Mouse (Mus musculus) frontal cortex, postnatal 14 days (tissue): ENCODE data around the gene Gm15114.
"Not testable (repeated sequence)": the region's sequence is repeated elsewhere in the genome, so short reads cannot be mapped to it uniquely, and the experiment has no call there.

ENCODE experiments used
- DNase-seq, 2 experiments: peaks; one replicate each; pipeline ENCODE4 v3.0.0; 2022; ENCODE audit warnings: low spot score in 2 of 2

The Gm15114 gene

DNA sequence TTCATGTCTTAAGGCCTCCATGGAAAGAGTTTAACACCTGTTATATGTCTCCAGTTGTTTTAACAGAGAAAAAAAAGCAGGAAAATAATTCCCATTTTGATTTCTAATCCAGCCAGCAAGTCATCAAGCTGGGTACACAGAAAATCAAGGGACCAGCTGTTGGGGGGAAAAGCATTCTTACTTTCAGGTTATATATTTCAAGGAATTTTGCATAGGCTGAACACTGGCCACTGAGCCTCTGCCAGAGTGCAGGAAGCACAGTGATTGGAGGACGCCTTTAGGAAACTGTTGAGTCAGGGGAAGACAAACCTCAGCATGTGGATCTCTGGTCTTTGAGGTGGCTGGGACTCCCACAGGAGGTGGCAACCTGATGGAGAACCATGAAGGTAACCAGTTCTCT is at the start of gene Gm15114:
Gm15114 (plus strand) TSS at position 301 of the 400 bp plus-strand sequence.
- DNase-seq: not testable (repeated sequence)
